Mouse (Mus musculus): ENCODE data around the gene Serpina3a. TPM values are rescaled to one million over a fixed set of nuclear protein-coding genes. Genes with fewer than 3 reads are reported as not detected.

Gene Serpina3a
- polyA plus RNA-seq, 1 experiment from 2014 or later = not detected

- 84% methylated on average over 2 of the region's 2 CpGs for WGBS
- ATAC-seq (ENCODE audit: insufficient number of reproducible peaks, insufficient read depth, low FRiP score, low TSS enrichment) = no peak
- no peaks in the 10 kb centered on the region for H3K9me3 ChIP-seq
- no peaks in the 10 kb centered on the region for H3K4me1 ChIP-seq
- H3K27me3 ChIP-seq = no peaks in the 10 kb centered on the region
- H3K4me3 ChIP-seq = no peak overlapping the region
- no peak overlapping the region for H3K27ac ChIP-seq
- no peaks in the 10 kb centered on the region for H3K36me3 ChIP-seq
- no peak overlapping the region for H3K9ac ChIP-seq
- H3K4me2 ChIP-seq (replicated peaks) = no peak overlapping the region
Measured at GRCm38 (mm10) chr12:104145571-104145970, 33.0 kb downstream of the Serpina3a start.

- Histone ChIP-seq H3K9ac (no peak overlapping the region), H3K4me3 (no peak overlapping the region), H3K27me3 (no peaks in the 10 kb centered on the region), H3K36me3 (no peaks in the 10 kb centered on the region), H3K27ac (no peak overlapping the region), H3K9me3 (no peaks in the 10 kb centered on the region), H3K4me1 (no peaks in the 10 kb centered on the region), H3K4me2 (replicated peaks) (no peak overlapping the region)
- WGBS = 85% methylated on average over 2 of the region's 2 CpGs
- no peak for ATAC-seq (ENCODE audit: insufficient number of reproducible peaks, insufficient read depth, low FRiP score, low TSS enrichment)
Measured at GRCm38 (mm10) chr12:104151989-104152388, 39.5 kb downstream of the Serpina3a start.

GRCm38 (mm10) chr12:104153041-104153645 is 40.6 kb downstream of the Serpina3a start:
- Histone ChIP-seq H3K4me2 (replicated peaks) (no peak overlapping the region), H3K27me3 (no peaks in the 10 kb centered on the region), H3K36me3 (no peaks in the 10 kb centered on the region), H3K9me3 (no peaks in the 10 kb centered on the region), H3K4me3 (no peak overlapping the region), H3K27ac (no peak overlapping the region), H3K4me1 (no peaks in the 10 kb centered on the region), H3K9ac (no peak overlapping the region)
- WGBS = 76% methylated on average over 3 of the region's 3 CpGs
- ATAC-seq (ENCODE audit: insufficient number of reproducible peaks, insufficient read depth, low FRiP score, low TSS enrichment) = no peak

GRCm38 (mm10) chr12:104153656-104154055 is 41.1 kb downstream of the Serpina3a start, which contains the start of gene Serpina3c:
Serpina3c (minus strand) TSS chr12:104153870.
- H3K36me3 ChIP-seq = no peaks in the 10 kb centered on the region
- no peak within 1 kb of the TSS for H3K4me3 ChIP-seq
- H3K4me1 ChIP-seq = no peaks in the 10 kb centered on the region
- H3K9me3 ChIP-seq = no peaks in the 10 kb centered on the region
- H3K27ac ChIP-seq = no peak within 1 kb of the TSS
- H3K9ac ChIP-seq = no peak within 1 kb of the TSS
- 94% methylated on average over 2 of the region's 2 CpGs for WGBS
- H3K4me2 ChIP-seq (replicated peaks) = no peak within 1 kb of the TSS
- no peaks in the 10 kb centered on the region for H3K27me3 ChIP-seq
- ATAC-seq (ENCODE audit: insufficient number of reproducible peaks, insufficient read depth, low FRiP score, low TSS enrichment) = no peak

Other genes starting within 250 kb of the Serpina3a start
- not detected in 2 replicates for gene Serpina1a, start 249.2 kb upstream of the Serpina3a start, polyA plus RNA-seq (2016; fragmentation: Nextera tagmentation; extraction: Ambion mirVana)
- not detected in 2 replicates for gene Serpina1c, start 207.8 kb upstream of the Serpina3a start, polyA plus RNA-seq (2016; fragmentation: Nextera tagmentation; extraction: Ambion mirVana)
- not detected in 2 replicates for gene Serpina1e, start 153.7 kb upstream of the Serpina3a start, polyA plus RNA-seq (2016; fragmentation: Nextera tagmentation; extraction: Ambion mirVana)
- not detected in 2 replicates for gene Serpina11, start 122.8 kb upstream of the Serpina3a start, polyA plus RNA-seq (2016; fragmentation: Nextera tagmentation; extraction: Ambion mirVana)
- gene Serpina9, start 99.0 kb upstream of the Serpina3a start, polyA plus RNA-seq (2016; fragmentation: Nextera tagmentation; extraction: Ambion mirVana) = 0.22 TPM in 1 of 2 replicates, not detected in the other
- gene Serpina12, start 68.3 kb upstream of the Serpina3a start, polyA plus RNA-seq (2016; fragmentation: Nextera tagmentation; extraction: Ambion mirVana) = not detected in 2 replicates
- not detected in 2 replicates for gene Serpina5, start 11.6 kb upstream of the Serpina3a start, polyA plus RNA-seq (2016; fragmentation: Nextera tagmentation; extraction: Ambion mirVana)
- gene Serpina3b, start 15.3 kb downstream of the Serpina3a start, polyA plus RNA-seq (2016; fragmentation: Nextera tagmentation; extraction: Ambion mirVana) = not detected in 2 replicates
- gene Serpina3c, start 41.1 kb downstream of the Serpina3a start, polyA plus RNA-seq (2016; fragmentation: Nextera tagmentation; extraction: Ambion mirVana) = not detected in 2 replicates
- 0.08 and 0.14 TPM in 2 replicates for gene Serpina3f, start 101.8 kb downstream of the Serpina3a start, polyA plus RNA-seq (2016; fragmentation: Nextera tagmentation; extraction: Ambion mirVana)
- 1.2 TPM in 2 replicates for gene Serpina3g, start 123.5 kb downstream of the Serpina3a start, polyA plus RNA-seq (2016; fragmentation: Nextera tagmentation; extraction: Ambion mirVana)
- 0.13 TPM in 1 of 2 replicates, not detected in the other for gene Serpina3i, start 150.4 kb downstream of the Serpina3a start, polyA plus RNA-seq (2016; fragmentation: Nextera tagmentation; extraction: Ambion mirVana)
- not detected in 2 replicates for gene Serpina3j, start 201.8 kb downstream of the Serpina3a start, polyA plus RNA-seq (2016; fragmentation: Nextera tagmentation; extraction: Ambion mirVana)
- not detected in 2 replicates for gene Serpina3k, start 225.8 kb downstream of the Serpina3a start, polyA plus RNA-seq (2016; fragmentation: Nextera tagmentation; extraction: Ambion mirVana)
- not detected in 2 replicates for gene Serpina3m, start 225.8 kb downstream of the Serpina3a start, polyA plus RNA-seq (2016; fragmentation: Nextera tagmentation; extraction: Ambion mirVana)

Data from embryonic facial prominence, embryonic 12.5 days (tissue).